Mouse (Mus musculus) hindbrain, postnatal 0 days (tissue): ENCODE data around the gene Ing2. TPM values are rescaled to one million over a fixed set of nuclear protein-coding genes. Genes with fewer than 3 reads are reported as not detected.

Source experiments
- ATAC-seq: fragments of 200-750 bp; cut with Nextera tagmentation; 2 replicates; pipeline ENCODE4 v1.8.0; 2017; ENCODE audit warnings: mild to moderate bottlenecking, moderate TSS enrichment, moderate library complexity
- DNase-seq: peaks from one replicate; pipeline ENCODE4 v3.0.0-alpha.2; 2015; ENCODE audit warnings: low spot score
- H3K27ac ChIP-seq: fragments of 300-500 bp; sonication (generic); 2 replicates; pipeline ENCODE4 v1.5.1; 2014; ENCODE audit warnings: mild to moderate bottlenecking
- H3K27me3 ChIP-seq: fragments of 300-500 bp; sonication (generic); 2 replicates; pipeline ENCODE4 v1.6.1; 2014; ENCODE audit warnings: low read length, mixed read lengths; ENCODE audit not compliant: insufficient read depth
- H3K36me3 ChIP-seq: fragments of 300-500 bp; sonication (generic); 2 replicates; pipeline ENCODE4 v1.6.1; 2014; ENCODE audit warnings: low read length, mixed read lengths; ENCODE audit not compliant: insufficient read depth
- H3K4me1 ChIP-seq: fragments of 300-500 bp; sonication (generic); 2 replicates; pipeline ENCODE4 v1.6.1; 2014; ENCODE audit warnings: antibody characterized with exemption, low read length, mixed read lengths; ENCODE audit not compliant: insufficient read depth
- H3K4me2 ChIP-seq: fragments of 300-500 bp; sonication (generic); 2 replicates; pipeline ENCODE4 v1.6.1; 2014; ENCODE audit warnings: low read depth, mild to moderate bottlenecking, low read length, moderate library complexity, mixed read lengths
- H3K4me3 ChIP-seq: fragments of 300-500 bp; sonication (generic); 2 replicates; pipeline ENCODE4 v1.5.1; 2014; ENCODE audit warnings: low read length
- H3K9ac ChIP-seq: fragments of 300-500 bp; sonication (generic); replicated peaks from 2 replicates; pipeline ENCODE4 v1.6.1; 2014; ENCODE audit warnings: mild to moderate bottlenecking, low read length, moderate library complexity, mixed read lengths
- H3K9me3 ChIP-seq: fragments of 300-500 bp; sonication (generic); 2 replicates; pipeline ENCODE4 v1.6.1; 2016; ENCODE audit warnings: low read length, mixed read lengths
- CTCF ChIP-seq: IDR thresholded peaks from 2 replicates; pipeline ENCODE4 v1.5.1; 2016; ENCODE audit warnings: antibody characterized with exemption, control low read depth, low read depth
- WGBS: fragments of 180-500 bp; shearing (Covaris S2); extraction: QIAGEN DNeasy Blood & Tissue Kit; methylation state at CpG from one replicate; pipeline ENCODE4 v1.1.7; 2014; 5-methylcytosine and 5-hydroxymethylcytosine counted together
- polyA plus RNA-seq: library from polyadenylated mRNA; unstranded; fragments of >200 nt; fragmentation: Nextera tagmentation; extraction: Ambion mirVana; gene quantifications from 2 replicates; pipeline ENCODE4 v1.2.1, GENCODE M21; 2015
- total RNA-seq: library from RNA; depleted of rRNA; stranded (reverse); fragments of >200 nt; gene quantifications from 2 replicates; pipeline ENCODE4 v1.2.3, GENCODE M21; 2014

Gene Ing2
- total and polyA plus RNA-seq, 2 experiments from 2014 or later, result 5.2 to 8.4 TPM

- no peak overlapping the region for H3K4me2 ChIP-seq
- ATAC-seq, result no peak
- no peaks in the 10 kb centered on the region for H3K27me3 ChIP-seq
- peaks cover 12% of the 10 kb centered on the region for H3K36me3 ChIP-seq
- H3K4me1 ChIP-seq, result no peaks in the 10 kb centered on the region
- no peak overlapping the region for H3K27ac ChIP-seq
- WGBS, result 91% methylated on average over 8 of the region's 8 CpGs
- TF ChIP-seq CTCF, result no peak
- no peak for DNase-seq
- H3K9ac ChIP-seq, result no peak overlapping the region
- no peak overlapping the region for H3K4me3 ChIP-seq
- no peaks in the 10 kb centered on the region for H3K9me3 ChIP-seq
Measured at GRCm38 (mm10) chr8:47706746-47707145, 31.4 kb upstream of the Ing2 start.

GRCm38 (mm10) chr8:47702333-47702732, 27.0 kb upstream of the Ing2 start:
- TF ChIP-seq CTCF, result no peak
- ATAC-seq, result no peak
- Histone ChIP-seq H3K27me3 (no peaks in the 10 kb centered on the region), H3K27ac (no peak overlapping the region), H3K4me2 (no peak overlapping the region), H3K4me1 (no peaks in the 10 kb centered on the region), H3K9ac (no peak overlapping the region), H3K36me3 (no peaks in the 10 kb centered on the region), H3K9me3 (no peaks in the 10 kb centered on the region), H3K4me3 (no peak overlapping the region)
- no peak for DNase-seq
- 36% methylated on average over 1 of the region's 1 CpGs for WGBS

GRCm38 (mm10) chr8:47697696-47698095, 22.3 kb upstream of the Ing2 start:
- no peak for ATAC-seq
- Histone ChIP-seq H3K4me2 (no peak overlapping the region), H3K27me3 (no peaks in the 10 kb centered on the region), H3K9ac (no peak overlapping the region), H3K36me3 (no peaks in the 10 kb centered on the region), H3K9me3 (no peaks in the 10 kb centered on the region), H3K4me3 (no peak overlapping the region), H3K27ac (no peak overlapping the region), H3K4me1 (no peaks in the 10 kb centered on the region)
- 68% methylated on average over 1 of the region's 1 CpGs for WGBS
- DNase-seq, result no peak
- TF ChIP-seq CTCF, result no peak

- no peaks in the 10 kb centered on the region for H3K36me3 ChIP-seq
- TF ChIP-seq CTCF, result no peak
- H3K27me3 ChIP-seq, result no peaks in the 10 kb centered on the region; the same call in 1 of the 2 replicates
- H3K27ac ChIP-seq, result no peak overlapping the region
- ATAC-seq, result no peak
- no peaks in the 10 kb centered on the region for H3K9me3 ChIP-seq
- no peak overlapping the region for H3K4me2 ChIP-seq
- WGBS, result 82% methylated on average over 5 of the region's 5 CpGs
- no peak overlapping the region for H3K9ac ChIP-seq
- no peak overlapping the region for H3K4me3 ChIP-seq
- no peaks in the 10 kb centered on the region for H3K4me1 ChIP-seq
- no peak for DNase-seq
Measured at GRCm38 (mm10) chr8:47695431-47696105, 20.2 kb upstream of the Ing2 start.

GRCm38 (mm10) chr8:47693119-47693518, 17.8 kb upstream of the Ing2 start:
- 4% methylated on average over 2 of the region's 2 CpGs for WGBS
- Histone ChIP-seq H3K27me3 (no peaks in the 10 kb centered on the region; the same call in 1 of the 2 replicates), H3K36me3 (no peaks in the 10 kb centered on the region), H3K4me1 (no peaks in the 10 kb centered on the region), H3K9me3 (no peaks in the 10 kb centered on the region), H3K4me3 (no peak overlapping the region), H3K27ac (no peak overlapping the region), H3K4me2 (no peak overlapping the region), H3K9ac (no peak overlapping the region)
- peak; percentile 85 for TF ChIP-seq CTCF
- peak; percentile 91 for DNase-seq
- no peak for ATAC-seq

GRCm38 (mm10) chr8:47691831-47692230, 16.5 kb upstream of the Ing2 start:
- no peaks in the 10 kb centered on the region for H3K4me1 ChIP-seq
- no peaks in the 10 kb centered on the region for H3K36me3 ChIP-seq
- H3K27ac ChIP-seq, result no peak overlapping the region
- no peak overlapping the region for H3K9ac ChIP-seq
- no peak overlapping the region for H3K4me3 ChIP-seq
- ATAC-seq (0 out of 2 replicates have a peak, but pooled peaks have one; percentile 27), DNase-seq (no peak)
- TF ChIP-seq CTCF, result no peak
- H3K27me3 ChIP-seq, result no peaks in the 10 kb centered on the region; the same call in 1 of the 2 replicates
- no peaks in the 10 kb centered on the region for H3K9me3 ChIP-seq
- 72% methylated on average over 9 of the region's 10 CpGs for WGBS
- no peak overlapping the region for H3K4me2 ChIP-seq

GRCm38 (mm10) chr8:47691303-47691702, 15.9 kb upstream of the Ing2 start:
- H3K4me2 ChIP-seq, result 0 out of 2 replicates have a peak overlapping the region, but pooled peaks have one; percentile 54
- no peaks in the 10 kb centered on the region for H3K36me3 ChIP-seq
- DNase-seq, result no peak
- no peak overlapping the region for H3K27ac ChIP-seq
- no peaks in the 10 kb centered on the region for H3K9me3 ChIP-seq
- no peak for ATAC-seq
- 50% methylated on average over 7 of the region's 7 CpGs for WGBS
- no peak overlapping the region for H3K4me3 ChIP-seq
- no peak for TF ChIP-seq CTCF
- no peaks in the 10 kb centered on the region for H3K4me1 ChIP-seq
- no peaks in the 10 kb centered on the region; the same call in 1 of the 2 replicates for H3K27me3 ChIP-seq
- no peak overlapping the region for H3K9ac ChIP-seq
